20 mouse cellular contexts compared by ENCODE assay signal in the genomic region with DNA sequence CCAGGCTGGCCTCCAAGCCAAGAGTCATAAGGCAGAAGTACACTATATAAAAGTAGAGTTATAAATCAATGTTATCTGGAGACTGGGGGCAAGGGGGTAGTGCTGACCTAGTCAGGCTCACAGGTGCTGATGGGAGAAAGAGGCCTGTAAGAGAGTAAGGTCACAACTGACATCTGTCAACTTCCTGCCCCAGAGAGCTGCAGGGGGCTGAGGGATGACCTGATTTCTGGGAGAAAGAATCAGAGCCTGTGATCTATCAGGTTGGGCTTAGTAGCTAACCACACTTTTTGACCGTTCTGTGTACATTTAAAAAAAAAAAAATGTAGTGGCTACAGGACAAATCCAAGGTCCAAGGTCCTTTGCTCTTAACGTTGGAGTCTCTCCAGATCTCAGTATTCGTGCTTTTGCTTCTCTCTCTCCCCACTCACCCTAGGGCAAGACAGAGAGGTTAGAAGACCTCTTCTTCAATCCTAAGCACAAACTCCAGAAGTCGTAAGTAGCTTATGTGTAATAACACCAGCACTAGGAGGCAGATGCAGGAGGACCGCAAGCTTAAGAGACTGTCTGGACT. TPM values are rescaled to one million over a fixed set of nuclear protein-coding genes. Genes with fewer than 3 reads are reported as not detected.
DNase-seq lines count a peak whose midpoint lies in the region; ATAC-seq and TF ChIP-seq lines count a peak whose summit lies in the region.
"Had no signal": no experiment of that assay in that cellular context is flagged by ENCODE, and none has a peak within 500 bp of the region (broad histone marks: within the 10 kb centered on the region; RNA-seq: fewer than 3 reads in every experiment).

No protein-coding gene starts in this region.

- no peak overlapping the region for H3K4me3 ChIP-seq in kidney, embryonic 15.5 days (replicated peaks)
- H3K4me3 ChIP-seq in ES-Bruce4 (ENCODE audit: low read depth, low read length) = no peak overlapping the region
- peak overlapping the region; percentile 88 for H3K4me3 ChIP-seq in intestine, embryonic 16.5 days (ENCODE audit: low read length)
- no peak overlapping the region for H3K4me3 ChIP-seq in liver, embryonic 15.5 days (replicated peaks)
- no peak overlapping the region for H3K4me3 ChIP-seq in midbrain, embryonic 11.5 days (ENCODE audit: low read depth, low read length)
- H3K4me3 ChIP-seq: erythroblast, embryonic 14.5 days; heart, embryonic 12.5 days; midbrain, embryonic 12.5 days had no signal

- 69% methylated on average over 5 of the region's 5 CpGs for WGBS in kidney, embryonic 15.5 days
- 47% methylated on average over 5 of the region's 5 CpGs for WGBS in intestine, embryonic 16.5 days
- WGBS in liver, embryonic 15.5 days (ENCODE audit: insufficient replicate concordance) = 63% methylated on average over 5 of the region's 5 CpGs
- 91% methylated on average over 5 of the region's 5 CpGs for WGBS in midbrain, embryonic 11.5 days

- TF ChIP-seq CTCF in ES-Bruce4 (IDR thresholded peaks at IDR 0.05; ENCODE audit: low read depth, low read length) = no peak

- peaks cover 31% of the 10 kb centered on the region for H3K36me3 ChIP-seq in kidney, embryonic 15.5 days
- H3K36me3 ChIP-seq in ES-Bruce4 (ENCODE audit: control insufficient read depth, insufficient read depth, low read length, poor library complexity, severe bottlenecking) = peaks cover 37% of the 10 kb centered on the region
- H3K36me3 ChIP-seq in intestine, embryonic 16.5 days (ENCODE audit: control insufficient read depth, insufficient read depth, low read length) = peaks cover 8% of the 10 kb centered on the region; the same call in 1 of the 2 replicates
- H3K36me3 ChIP-seq in liver, embryonic 15.5 days (replicated peaks) = peaks cover 20% of the 10 kb centered on the region
- peaks cover 5% of the 10 kb centered on the region for H3K36me3 ChIP-seq in midbrain, embryonic 11.5 days (ENCODE audit: control insufficient read depth, insufficient read depth, low read length)

- no peak for TF ChIP-seq EP300 in ES-Bruce4 (IDR thresholded peaks at IDR 0.05; ENCODE audit: insufficient read depth, low read depth, low read length)

- no peak for ATAC-seq in kidney, embryonic 15.5 days (replicated peaks; ENCODE audit: low FRiP score)
- ATAC-seq in intestine, embryonic 16.5 days = peak; percentile 45
- peak; percentile 27; the same call in 1 of the 2 replicates for ATAC-seq in liver, embryonic 15.5 days (ENCODE audit: insufficient read depth)
- ATAC-seq in midbrain, embryonic 11.5 days (ENCODE audit: low FRiP score) = no peak
- ATAC-seq: forebrain, embryonic 15.5 days; hindbrain, postnatal 0 days had no signal

- H3K27ac ChIP-seq in kidney, embryonic 15.5 days = 0 out of 2 replicates have a peak overlapping the region, but pooled peaks have one; percentile 6
- no peak overlapping the region; the same call in 1 of the 2 replicates for H3K27ac ChIP-seq in ES-Bruce4 (ENCODE audit: insufficient read depth, low read length)
- H3K27ac ChIP-seq in intestine, embryonic 16.5 days (ENCODE audit: low read length) = peak overlapping the region; percentile 95
- H3K27ac ChIP-seq in liver, embryonic 15.5 days (replicated peaks) = peak overlapping the region; percentile 58
- H3K27ac ChIP-seq in midbrain, embryonic 11.5 days (ENCODE audit: low read depth, low read length) = no peak overlapping the region
- H3K27ac ChIP-seq: forebrain, embryonic 15.5 days; hindbrain, postnatal 0 days; macrophage; midbrain, embryonic 12.5 days had no signal

- DNase-seq in kidney, postnatal 4 days = no peak
- no peak for DNase-seq in adrenal gland, adult 18-20 months (ENCODE audit: low spot score in 2 of 2)
- no peak for DNase-seq in midbrain, embryonic 11.5 days (ENCODE audit: low spot score, missing footprints)
- DNase-seq: heart, postnatal 36 days; lung, embryonic 14.5 days; retina, postnatal 1 day; right cerebral cortex, postnatal 4 days had no signal

- H3K9ac ChIP-seq in kidney, embryonic 15.5 days = no peak overlapping the region
- H3K9ac ChIP-seq in ES-Bruce4 (ENCODE audit: low read depth, poor library complexity, severe bottlenecking) = peak overlapping the region; percentile 70; the same call in 1 of the 2 replicates
- H3K9ac ChIP-seq in intestine, embryonic 16.5 days (ENCODE audit: low read depth, low read length) = 0 out of 2 replicates have a peak overlapping the region, but pooled peaks have one; percentile 90
- H3K9ac ChIP-seq in liver, embryonic 15.5 days = no peak overlapping the region
- no peak overlapping the region for H3K9ac ChIP-seq in midbrain, embryonic 11.5 days (ENCODE audit: low read length)
- H3K9ac ChIP-seq: forebrain, embryonic 15.5 days; heart, embryonic 12.5 days; lung, embryonic 14.5 days; midbrain, embryonic 12.5 days had no signal

- no peaks in the 10 kb centered on the region for H3K27me3 ChIP-seq in kidney, embryonic 15.5 days
- no peaks in the 10 kb centered on the region for H3K27me3 ChIP-seq in ES-Bruce4 (ENCODE audit: control insufficient read depth, insufficient read depth, low read length, poor library complexity, severe bottlenecking)
- H3K27me3 ChIP-seq in intestine, embryonic 16.5 days (replicated peaks; ENCODE audit: control insufficient read depth, insufficient read depth, low read length) = no peaks in the 10 kb centered on the region
- H3K27me3 ChIP-seq in liver, embryonic 15.5 days = no peaks in the 10 kb centered on the region
- no peaks in the 10 kb centered on the region for H3K27me3 ChIP-seq in midbrain, embryonic 11.5 days (ENCODE audit: control insufficient read depth, insufficient read depth, low read length)
- H3K27me3 ChIP-seq: forebrain, embryonic 15.5 days; heart, embryonic 12.5 days; midbrain, embryonic 12.5 days had no signal

- TF ChIP-seq POLR2A in ES-Bruce4 (IDR thresholded peaks at IDR 0.05; ENCODE audit: insufficient read depth, low read length) = no peak

- no peak overlapping the region for H3K4me2 ChIP-seq in kidney, embryonic 15.5 days
- H3K4me2 ChIP-seq in intestine, embryonic 16.5 days (ENCODE audit: low read depth, low read length) = peak overlapping the region; percentile 81
- peak overlapping the region; percentile 87 for H3K4me2 ChIP-seq in liver, embryonic 15.5 days
- H3K4me2 ChIP-seq in midbrain, embryonic 11.5 days = no peak overlapping the region
- H3K4me2 ChIP-seq: forebrain, embryonic 15.5 days; lung, embryonic 14.5 days; midbrain, embryonic 12.5 days had no signal

- H3K9me3 ChIP-seq in kidney, embryonic 15.5 days (replicated peaks) = no peaks in the 10 kb centered on the region
- no peaks in the 10 kb centered on the region for H3K9me3 ChIP-seq in ES-Bruce4 (replicated peaks; ENCODE audit: control insufficient read depth, insufficient read depth, low read length, poor library complexity, severe bottlenecking)
- no peaks in the 10 kb centered on the region for H3K9me3 ChIP-seq in intestine, embryonic 16.5 days (ENCODE audit: control insufficient read depth, low read length)
- no peaks in the 10 kb centered on the region for H3K9me3 ChIP-seq in liver, embryonic 15.5 days (replicated peaks)
- H3K9me3 ChIP-seq in midbrain, embryonic 11.5 days (ENCODE audit: control insufficient read depth, low read length) = no peaks in the 10 kb centered on the region
- H3K9me3 ChIP-seq: forebrain, embryonic 15.5 days; G1E; heart, embryonic 12.5 days; midbrain, embryonic 12.5 days had no signal

- peaks cover 19% of the 10 kb centered on the region for H3K4me1 ChIP-seq in kidney, embryonic 15.5 days
- H3K4me1 ChIP-seq in ES-Bruce4 (ENCODE audit: control insufficient read depth, insufficient read depth, low read length) = no peaks in the 10 kb centered on the region
- H3K4me1 ChIP-seq in intestine, embryonic 16.5 days (ENCODE audit: control insufficient read depth, insufficient read depth, low read length) = peaks cover 6% of the 10 kb centered on the region; the same call in 1 of the 2 replicates
- peaks cover 29% of the 10 kb centered on the region for H3K4me1 ChIP-seq in liver, embryonic 15.5 days (replicated peaks)
- peaks cover 5% of the 10 kb centered on the region; the same call in 1 of the 2 replicates for H3K4me1 ChIP-seq in midbrain, embryonic 11.5 days (ENCODE audit: control insufficient read depth, insufficient read depth, low read length)

RNA-seq across cellular contexts. Expression of gene Gm26620, which starts 1.9 kb away (rescaled TPM):
- polyA plus RNA-seq in kidney, embryonic 15.5 days (2015; fragmentation: Nextera tagmentation; extraction: Ambion mirVana) = 0.22 and 0.31 TPM in 2 replicates
- not detected in 2 replicates for polyA plus RNA-seq in ES-Bruce4 (2011; ENCODE audit: insufficient read depth, insufficient read length, low read depth, missing spikeins)
- 2.1 and 2.4 TPM in 2 replicates for polyA plus RNA-seq in intestine, embryonic 16.5 days (2015; fragmentation: Nextera tagmentation; extraction: Ambion mirVana)
- 0.30 TPM in 1 of 2 replicates, not detected in the other for polyA plus RNA-seq in liver, embryonic 15.5 days (2015; fragmentation: Nextera tagmentation; extraction: Ambion mirVana)
- under 1 TPM; 0.51 to 0.53 TPM for total RNA-seq in adrenal gland, adult 18-20 months (2021)
- 0.31 TPM in 1 of 2 replicates, not detected in the other for polyA plus RNA-seq in midbrain, embryonic 11.5 days (2014; fragmentation: Nextera tagmentation; extraction: Ambion mirVana)
- polyA plus RNA-seq: lung, embryonic 14.5 days; midbrain, embryonic 12.5 days had no signal

RNA-seq across cellular contexts. Expression of gene Dusp12, which starts 2.3 kb away (rescaled TPM):
- 35.0 and 39.7 TPM in 2 replicates for polyA plus RNA-seq in kidney, embryonic 15.5 days (2015; fragmentation: Nextera tagmentation; extraction: Ambion mirVana)
- 43.1 and 45.9 TPM in 2 replicates for polyA plus RNA-seq in ES-Bruce4 (2011; ENCODE audit: insufficient read depth, insufficient read length, low read depth, missing spikeins)
- 84.6 and 89.8 TPM in 2 replicates for polyA plus RNA-seq in intestine, embryonic 16.5 days (2015; fragmentation: Nextera tagmentation; extraction: Ambion mirVana)
- 19.7 and 20.5 TPM in 2 replicates for polyA plus RNA-seq in liver, embryonic 15.5 days (2015; fragmentation: Nextera tagmentation; extraction: Ambion mirVana)
- 10 to 100 TPM; 13.5 to 18.2 TPM for total RNA-seq in adrenal gland, adult 18-20 months (2021)
- polyA plus RNA-seq in midbrain, embryonic 11.5 days (2014; fragmentation: Nextera tagmentation; extraction: Ambion mirVana) = 28.9 and 31.1 TPM in 2 replicates

RNA-seq across cellular contexts. Expression of gene Atf6, which starts 15.4 kb away (rescaled TPM):
- polyA plus RNA-seq in kidney, embryonic 15.5 days (2015; fragmentation: Nextera tagmentation; extraction: Ambion mirVana) = 9.1 and 9.2 TPM in 2 replicates
- 23.7 and 24.1 TPM in 2 replicates for polyA plus RNA-seq in ES-Bruce4 (2011; ENCODE audit: insufficient read depth, insufficient read length, low read depth, missing spikeins)
- 8.0 and 8.4 TPM in 2 replicates for polyA plus RNA-seq in intestine, embryonic 16.5 days (2015; fragmentation: Nextera tagmentation; extraction: Ambion mirVana)
- polyA plus RNA-seq in liver, embryonic 15.5 days (2015; fragmentation: Nextera tagmentation; extraction: Ambion mirVana) = 6.4 TPM in 2 replicates
- 10 to 100 TPM; 34.8 to 36.9 TPM for total RNA-seq in adrenal gland, adult 18-20 months (2021)
- 9.4 and 11.2 TPM in 2 replicates for polyA plus RNA-seq in midbrain, embryonic 11.5 days (2014; fragmentation: Nextera tagmentation; extraction: Ambion mirVana)

RNA-seq across cellular contexts. Expression of gene Fcrlb, which starts 29.7 kb away (rescaled TPM):
- 0.21 TPM in 1 of 2 replicates, not detected in the other for polyA plus RNA-seq in kidney, embryonic 15.5 days (2015; fragmentation: Nextera tagmentation; extraction: Ambion mirVana)
- polyA plus RNA-seq in ES-Bruce4 (2011; ENCODE audit: insufficient read depth, insufficient read length, low read depth, missing spikeins) = not detected in 2 replicates
- polyA plus RNA-seq in intestine, embryonic 16.5 days (2015; fragmentation: Nextera tagmentation; extraction: Ambion mirVana) = 0.27 TPM in 1 of 2 replicates, not detected in the other
- polyA plus RNA-seq in liver, embryonic 15.5 days (2015; fragmentation: Nextera tagmentation; extraction: Ambion mirVana) = 0.07 TPM in 1 of 2 replicates, not detected in the other
- total RNA-seq in adrenal gland, adult 18-20 months (2021) = not detected
- not detected in 2 replicates for polyA plus RNA-seq in midbrain, embryonic 11.5 days (2014; fragmentation: Nextera tagmentation; extraction: Ambion mirVana)
- total RNA-seq: G1E; heart, postnatal 36 days had no signal
- polyA plus RNA-seq: erythroblast, embryonic 14.5 days; G1E; heart, embryonic 12.5 days; lung, embryonic 14.5 days; macrophage had no signal

RNA-seq across cellular contexts. Expression of gene Fcrla, which starts 44.4 kb away (rescaled TPM):
- polyA plus RNA-seq in kidney, embryonic 15.5 days (2015; fragmentation: Nextera tagmentation; extraction: Ambion mirVana) = not detected in 2 replicates
- not detected in 2 replicates for polyA plus RNA-seq in ES-Bruce4 (2011; ENCODE audit: insufficient read depth, insufficient read length, low read depth, missing spikeins)
- 0.10 TPM in 1 of 2 replicates, not detected in the other for polyA plus RNA-seq in intestine, embryonic 16.5 days (2015; fragmentation: Nextera tagmentation; extraction: Ambion mirVana)
- polyA plus RNA-seq in liver, embryonic 15.5 days (2015; fragmentation: Nextera tagmentation; extraction: Ambion mirVana) = 0.46 and 0.48 TPM in 2 replicates
- under 1 TPM in 1 of 2 experiments, not detected in 1; 0.54 TPM for total RNA-seq in adrenal gland, adult 18-20 months (2021)
- polyA plus RNA-seq in midbrain, embryonic 11.5 days (2014; fragmentation: Nextera tagmentation; extraction: Ambion mirVana) = not detected in 2 replicates
- total RNA-seq: hindbrain, postnatal 0 days; layer of hippocampus, adult 18-20 months; left cerebral cortex, postnatal 36 days had no signal
- polyA plus RNA-seq: erythroblast, embryonic 14.5 days; forebrain, embryonic 15.5 days; hindbrain, postnatal 0 days; lung, embryonic 14.5 days; midbrain, embryonic 12.5 days had no signal

Comparison
In these comparisons a context has a peak if more than half of its experiments do, and no peak if none do; other contexts are left out.
1. ATAC-seq: peak in intestine, embryonic 16.5 days (single experiment) and liver, embryonic 15.5 days (single experiment); none in kidney, embryonic 15.5 days (single experiment) and midbrain, embryonic 11.5 days (single experiment).
2. H3K27ac ChIP-seq: peak in kidney, embryonic 15.5 days (single experiment), intestine, embryonic 16.5 days (single experiment) and liver, embryonic 15.5 days (single experiment); none in ES-Bruce4 (single experiment) and midbrain, embryonic 11.5 days (single experiment).
3. H3K4me2 ChIP-seq: peak in intestine, embryonic 16.5 days (single experiment) and liver, embryonic 15.5 days (single experiment); none in kidney, embryonic 15.5 days (single experiment) and midbrain, embryonic 11.5 days (single experiment).
4. H3K9ac ChIP-seq: peak in ES-Bruce4 (single experiment) and intestine, embryonic 16.5 days (single experiment); none in kidney, embryonic 15.5 days (single experiment), liver, embryonic 15.5 days (single experiment) and midbrain, embryonic 11.5 days (single experiment).